Mouse (Mus musculus): ENCODE results near the gene Pecam1.

- TF ChIP-seq CTCF (IDR thresholded peaks at IDR 0.05; ENCODE audit: control insufficient read depth, insufficient read depth, insufficient read length) = no peak
- TF ChIP-seq MAX (IDR thresholded peaks at IDR 0.05) = no peak
- no peak for TF ChIP-seq FOSL1 (IDR thresholded peaks at IDR 0.05; ENCODE audit: insufficient read depth, low read length, poor library complexity, severe bottlenecking)
- no peak for TF ChIP-seq USF1 (IDR thresholded peaks at IDR 0.05; ENCODE audit: low read depth)
- no peak for TF ChIP-seq CEBPB (IDR thresholded peaks at IDR 0.05; ENCODE audit: low read depth)
- no peak for TF ChIP-seq MYOD1 (IDR thresholded peaks at IDR 0.05; ENCODE audit: control insufficient read depth, insufficient read length, low read depth)
Observed at GRCm38 (mm10) chr11:106642966-106643637, 107.3 kb downstream of the Pecam1 start.

All from C2C12 (cell line).